Mouse (Mus musculus) lung, postnatal 10 days (tissue): Measurements from ENCODE around the gene Focad.
A peak's percentile ranks its signal among the peaks of the same experiment; 100 is the strongest.
"Not testable (repeated sequence)": the region's sequence is repeated elsewhere in the genome, so short reads cannot be mapped to it uniquely, and the experiment has no call there.

Experiments
- DNase-seq: peaks from one replicate; pipeline ENCODE4 v3.0.0; 2021

Gene Focad

DNA sequence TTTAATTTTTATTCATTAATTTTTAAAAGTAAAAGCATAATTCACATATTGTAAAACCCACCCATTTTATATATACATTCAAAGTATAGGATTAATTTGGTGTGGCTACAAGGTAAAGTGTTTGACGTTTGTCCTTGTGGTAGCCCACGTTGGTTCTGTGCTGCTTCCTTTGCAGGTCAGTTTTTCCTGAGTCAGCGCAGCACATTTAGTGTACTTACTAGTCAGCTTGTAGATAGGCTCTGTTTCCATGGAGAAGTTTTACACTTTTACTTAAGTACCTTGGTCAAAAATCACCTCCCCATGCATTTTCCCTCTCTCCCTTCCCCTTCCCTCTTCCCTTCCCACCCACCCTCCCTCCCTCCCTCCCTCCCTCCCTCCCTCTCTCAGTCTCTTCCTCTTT, 220.5 kb downstream of the Focad start:
- DNase-seq = no peak

DNA sequence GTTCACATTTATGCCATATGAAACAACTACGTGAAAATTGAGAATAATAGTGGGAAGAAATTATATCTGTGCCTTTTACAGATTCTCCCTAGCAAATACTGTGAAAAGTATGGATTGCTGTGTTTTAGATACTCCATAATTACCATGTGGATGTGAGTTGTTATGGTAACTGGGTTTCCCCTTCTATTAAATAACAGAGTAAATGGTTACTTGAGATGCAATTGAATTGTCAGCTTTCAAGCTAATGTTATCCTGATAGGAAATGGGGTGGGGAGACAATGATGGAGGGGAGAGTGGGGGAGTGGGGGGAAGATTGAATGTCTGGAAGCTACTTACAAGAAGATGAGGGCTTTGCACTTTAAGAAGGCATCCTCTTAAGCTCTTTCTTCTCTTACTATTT, 225.6 kb downstream of the Focad start:
- no peak for DNase-seq

DNA sequence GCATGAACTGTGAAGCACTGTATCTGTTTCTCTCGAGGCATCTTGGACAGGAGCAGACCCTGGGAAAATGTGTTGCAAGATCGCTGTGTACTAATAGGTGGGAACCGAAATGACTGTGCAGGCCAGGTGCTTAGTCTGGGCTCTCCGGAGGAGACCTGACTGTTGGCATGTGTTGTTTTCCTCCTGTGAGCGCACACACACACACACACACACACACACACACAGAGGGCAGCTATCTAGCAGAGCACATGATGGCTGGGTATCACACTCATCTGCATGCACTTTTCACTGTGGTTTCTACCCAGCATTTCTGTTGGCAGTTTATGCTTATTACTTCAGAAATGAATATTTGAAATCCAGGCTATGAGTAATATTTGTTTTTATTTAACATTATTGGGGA, 231.0 kb downstream of the Focad start:
- DNase-seq = no peak

DNA sequence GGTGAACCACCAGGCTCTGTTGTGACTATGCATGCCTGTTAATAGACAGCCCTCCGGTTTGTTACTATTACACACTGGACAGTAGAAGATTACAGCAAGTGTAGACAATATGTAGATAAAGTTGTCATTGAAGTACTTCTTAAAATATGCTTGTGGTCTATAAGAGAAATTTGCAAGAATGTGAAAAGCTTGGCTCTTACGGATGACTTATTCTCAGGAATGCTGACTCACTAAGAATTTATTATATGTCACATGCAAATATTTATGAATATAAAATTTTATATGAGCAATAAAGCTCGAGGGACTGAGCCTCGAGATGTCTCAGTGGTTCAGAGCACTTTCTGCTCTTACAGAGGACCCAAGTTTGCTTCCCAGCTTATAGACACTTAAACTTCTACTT, 240.1 kb downstream of the Focad start:
- no peak for DNase-seq

DNA sequence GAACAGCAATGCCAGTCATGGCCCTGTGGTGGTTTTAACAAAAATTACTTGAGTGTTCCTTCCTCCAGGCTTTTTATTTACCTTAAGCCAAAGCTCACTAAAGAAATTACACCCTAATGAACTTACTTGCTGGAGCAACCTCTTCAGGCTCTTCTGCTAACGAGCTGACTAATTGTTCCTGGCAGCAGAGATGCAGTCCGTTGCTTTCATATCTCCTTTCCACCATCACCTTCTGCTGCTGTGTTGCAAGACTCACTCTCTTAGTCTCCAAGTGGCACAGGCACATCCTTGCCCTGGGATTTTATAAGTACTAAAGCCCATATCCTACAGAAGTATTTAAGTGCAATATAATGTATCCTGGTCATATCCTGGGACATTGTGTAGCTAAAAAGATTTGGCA, 242.3 kb downstream of the Focad start:
- no peak for DNase-seq

DNA sequence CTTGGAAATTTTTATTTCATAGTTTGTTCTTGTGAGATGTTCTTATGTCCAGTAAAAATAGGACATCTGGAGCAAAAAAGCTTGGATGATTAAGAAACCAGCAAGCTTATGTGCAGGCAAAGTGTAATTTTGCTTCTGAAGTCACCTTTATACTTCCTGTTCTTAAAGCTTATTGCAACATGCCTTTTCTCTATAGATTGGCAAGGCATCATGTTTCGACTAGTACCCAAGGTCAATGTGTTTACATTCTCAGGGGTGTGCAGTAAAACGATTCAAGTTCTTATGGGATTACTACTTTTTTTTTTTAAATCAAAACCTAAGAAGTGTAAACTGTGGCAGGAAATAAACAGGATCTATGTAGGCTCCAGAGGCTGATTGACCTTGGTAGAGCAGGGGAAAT, 242.9 kb downstream of the Focad start:
- DNase-seq = no peak

DNA sequence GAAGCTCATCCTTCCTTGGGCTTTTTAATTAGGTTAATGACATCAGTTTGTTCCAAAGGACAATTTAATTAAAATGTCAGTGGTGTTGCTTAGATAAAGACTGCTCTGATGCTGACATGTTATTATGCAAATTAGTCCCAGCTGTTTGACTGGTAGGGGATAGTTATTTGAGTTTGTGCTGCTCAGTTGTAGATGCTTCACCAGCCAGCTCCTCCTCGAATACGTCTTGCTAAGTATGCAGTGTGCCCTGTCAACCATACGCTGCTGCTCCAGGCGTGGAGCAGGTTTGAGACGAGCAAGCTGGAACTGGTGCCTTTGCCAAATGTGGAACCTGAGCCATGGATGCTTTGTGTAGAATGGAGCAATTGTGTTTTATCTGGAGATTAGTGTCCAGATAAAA, 243.7 kb downstream of the Focad start:
- no peak for DNase-seq

DNA sequence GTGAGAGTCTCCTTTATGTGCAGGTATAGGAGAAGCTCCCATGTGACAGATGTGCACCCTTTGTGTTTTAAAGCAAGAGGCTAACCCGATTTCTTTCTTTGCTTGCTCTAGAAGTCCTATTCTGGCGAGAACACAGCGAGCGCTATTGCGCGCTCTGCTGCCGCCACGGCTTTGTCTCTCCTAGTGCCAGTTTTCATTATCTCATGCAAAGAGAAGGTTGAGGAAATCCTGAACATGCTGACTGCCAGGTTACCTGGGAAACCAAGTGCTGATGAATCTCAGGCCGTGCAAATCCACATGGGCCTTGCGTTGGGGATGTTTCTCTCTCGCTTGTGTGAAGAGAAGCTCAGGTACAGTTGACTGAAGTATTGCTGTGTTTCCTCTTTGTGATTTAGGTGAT, 250.0 kb downstream of the Focad start:
- no peak for DNase-seq

DNA sequence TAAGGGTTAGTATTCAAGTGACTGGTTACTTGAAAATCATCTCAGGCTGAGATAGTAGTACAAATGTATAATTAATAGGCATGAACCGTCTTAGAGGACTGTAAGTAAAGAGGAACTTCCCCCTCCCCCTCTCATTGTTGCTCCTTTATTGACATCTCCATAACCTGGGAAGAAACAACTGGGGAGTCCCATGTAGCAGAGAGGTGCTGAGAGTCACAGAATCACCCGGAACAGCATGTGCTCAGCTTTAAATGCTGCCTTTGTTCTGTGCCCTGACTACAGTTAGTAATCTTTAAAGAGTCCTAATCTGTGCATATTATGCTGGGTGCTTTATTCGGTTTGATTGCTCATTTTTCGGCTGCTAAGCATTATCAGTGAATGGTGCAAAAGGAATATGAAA, 250.6 kb downstream of the Focad start:
- no peak for DNase-seq

DNA sequence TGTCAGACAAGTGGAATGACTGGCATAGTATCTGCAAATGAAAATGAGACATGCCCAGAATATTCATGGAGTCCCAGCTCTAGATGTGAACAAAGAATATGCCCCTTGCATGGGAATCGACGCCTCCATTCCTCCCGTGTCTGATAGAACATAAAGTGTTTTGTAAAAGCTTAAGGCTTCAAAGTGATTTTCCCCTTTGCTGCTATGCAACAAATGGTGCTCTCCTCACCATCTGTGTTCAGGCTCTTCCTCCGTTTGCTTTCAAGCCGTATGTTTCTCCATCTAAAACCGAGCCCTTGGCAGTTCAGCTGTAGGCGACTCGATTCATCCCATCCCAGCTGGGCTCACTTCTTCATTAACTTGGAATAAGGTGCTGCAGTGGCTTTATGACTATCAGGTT, 251.5 kb downstream of the Focad start:
- DNase-seq = no peak

DNA sequence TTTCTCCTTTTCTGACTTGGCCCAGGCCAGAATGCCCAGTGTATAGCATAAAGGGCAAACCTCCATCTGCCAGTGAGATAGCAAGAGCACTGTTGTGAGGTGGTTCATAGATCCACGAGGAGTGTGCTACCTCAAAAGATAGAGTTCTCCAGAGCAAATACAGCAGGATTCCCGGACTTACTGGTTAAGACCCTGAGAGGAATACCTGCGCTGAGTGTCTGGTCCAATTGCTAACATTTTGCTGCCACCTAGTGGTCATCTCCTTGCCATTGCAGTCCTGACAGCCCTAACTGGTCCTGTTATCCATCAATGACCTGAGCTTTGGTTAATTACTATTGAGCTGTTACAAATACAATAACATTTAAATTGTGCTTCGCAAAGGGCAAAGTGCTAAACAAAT, 256.5 kb downstream of the Focad start:
- DNase-seq = peak; percentile 76

DNA sequence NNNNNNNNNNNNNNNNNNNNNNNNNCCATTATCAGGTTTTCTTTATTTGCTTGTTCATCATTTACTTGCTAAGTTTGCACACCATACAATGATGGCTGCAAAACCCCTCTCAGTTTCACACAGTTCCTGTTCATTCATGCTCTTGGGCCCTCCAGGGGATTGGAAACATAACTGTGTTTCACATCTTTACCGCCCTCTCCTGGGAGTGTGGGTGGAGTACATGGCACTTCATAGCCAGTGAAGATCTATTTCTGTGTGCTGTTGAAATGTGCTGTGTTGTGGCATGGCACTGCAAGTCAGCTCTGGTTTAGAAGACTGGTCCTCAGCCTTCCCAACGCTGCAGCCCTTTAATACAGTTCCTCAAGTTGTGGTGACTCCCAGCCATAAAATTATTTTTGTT, 262.2 kb downstream of the Focad start:
- DNase-seq = peak; percentile 48

DNA sequence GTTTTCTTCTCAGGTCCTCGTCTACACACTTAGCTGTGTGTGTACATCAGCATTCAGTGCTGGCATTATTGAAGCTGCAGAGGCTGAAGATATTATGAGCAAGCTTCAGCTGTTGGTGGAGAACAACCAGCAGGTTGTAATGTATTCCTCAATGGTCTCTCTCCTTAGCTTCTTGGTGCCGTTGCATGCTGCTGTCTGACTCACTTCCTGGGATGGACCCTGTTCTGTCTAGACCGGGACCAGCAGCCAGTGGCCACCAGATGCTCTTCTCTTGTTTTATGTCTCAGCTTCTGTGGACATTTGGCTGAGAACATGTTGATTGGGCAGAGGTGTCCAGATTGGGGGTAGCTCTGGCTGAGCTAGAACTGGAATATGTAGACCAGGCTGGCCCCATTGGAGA, 263.0 kb downstream of the Focad start:
- no peak for DNase-seq

DNA sequence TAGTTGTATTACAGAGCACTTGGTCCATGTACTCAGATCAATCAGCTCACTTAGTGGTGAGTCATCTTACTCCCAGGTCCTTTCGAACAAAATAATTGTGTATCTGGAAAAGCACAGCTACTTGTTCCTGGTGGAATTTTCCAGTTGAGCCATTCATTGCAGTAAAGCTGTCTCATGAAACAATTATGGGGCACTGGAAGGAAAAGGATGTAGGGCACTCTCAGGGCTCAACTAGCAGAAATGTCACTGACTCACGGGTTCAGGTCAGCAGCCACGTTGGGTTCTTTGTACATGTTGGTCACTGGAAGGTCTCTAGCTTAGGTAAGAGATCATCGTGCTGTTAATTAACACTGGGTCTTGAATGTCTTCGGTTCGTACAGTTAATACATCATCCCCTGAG, 275.5 kb downstream of the Focad start:
- no peak for DNase-seq

DNA sequence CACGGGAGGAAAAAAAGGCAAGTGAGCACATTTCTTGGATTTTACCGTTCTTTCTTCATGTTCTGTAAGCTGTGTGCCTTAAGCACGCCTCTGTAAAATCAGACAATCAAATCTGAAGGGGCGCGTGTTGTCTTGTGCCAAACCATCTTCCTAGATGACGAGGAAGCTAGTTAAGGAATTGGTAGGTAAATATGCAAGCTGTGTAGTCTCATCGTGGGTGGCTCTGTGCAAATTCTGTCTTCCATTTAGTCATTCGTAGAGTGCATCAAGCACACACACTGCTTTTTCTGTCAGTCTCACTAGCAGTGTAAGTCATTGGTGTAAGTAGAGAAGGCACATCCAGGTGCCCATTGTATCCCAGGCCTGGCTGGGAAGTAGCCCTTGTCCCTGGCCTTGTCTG, 276.4 kb downstream of the Focad start:
- no peak for DNase-seq

DNA sequence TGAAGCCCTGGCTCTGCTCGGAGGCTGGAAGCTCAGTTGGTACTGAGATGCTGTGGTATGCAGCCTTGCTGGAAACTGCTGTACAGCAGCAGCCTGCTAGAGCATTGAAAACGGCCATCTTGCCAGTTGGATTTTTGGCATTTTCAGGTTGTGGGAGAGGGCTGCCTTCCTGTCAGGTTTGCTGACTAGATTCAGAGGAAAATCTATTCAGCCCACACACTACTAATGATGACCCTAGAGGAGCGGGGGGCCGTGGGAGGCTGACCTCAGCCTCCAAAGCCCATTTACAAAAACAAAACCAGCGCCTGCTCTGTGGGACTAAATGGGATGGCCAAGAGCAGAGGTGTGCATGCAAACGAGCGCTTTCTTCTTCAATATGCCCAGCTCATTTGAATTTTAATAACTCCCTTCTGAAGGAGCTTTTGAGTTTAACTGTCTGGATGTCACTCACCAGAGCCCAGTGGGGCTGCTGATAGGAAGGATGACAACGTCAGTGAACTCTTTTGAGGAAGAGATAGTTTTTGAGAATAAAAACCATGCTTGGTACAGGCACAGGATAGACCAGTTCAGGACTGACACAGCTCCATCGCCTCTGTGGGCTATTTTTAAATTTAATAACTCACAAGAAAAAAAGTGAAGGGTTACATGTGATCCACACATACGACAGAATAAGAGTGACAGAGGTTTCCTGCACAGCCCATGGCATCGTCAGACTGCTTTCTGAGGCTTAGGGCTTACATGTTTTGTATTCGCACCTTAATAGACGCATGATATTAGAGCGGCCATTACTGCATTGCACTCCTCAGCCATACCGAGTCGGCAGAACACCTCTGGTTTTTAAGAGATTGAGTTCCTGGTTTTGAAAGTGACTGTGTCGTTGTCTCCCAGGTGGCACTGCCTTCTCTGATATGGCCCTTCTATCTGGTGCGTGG, 278.1 kb downstream of the Focad start:
- DNase-seq = no peak

DNA sequence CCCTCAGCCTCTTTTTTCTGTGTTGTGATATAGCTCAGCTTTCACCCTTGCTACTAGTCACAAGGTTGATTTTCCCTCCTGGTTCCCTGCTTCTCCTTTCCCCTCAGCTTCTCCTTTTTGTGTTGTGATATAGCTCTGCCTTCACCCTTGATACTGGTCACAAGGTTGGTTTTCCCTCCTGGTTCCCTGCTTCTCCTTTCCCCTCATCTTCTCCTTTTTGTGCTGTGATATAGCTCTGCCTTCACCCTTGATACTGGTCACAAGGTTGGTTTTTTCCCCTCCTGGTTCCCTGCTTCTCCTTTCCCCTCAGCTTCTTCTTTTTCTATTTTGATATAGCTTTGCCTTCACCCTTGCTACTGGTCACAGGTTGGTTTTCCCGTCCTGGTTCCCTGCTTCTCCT, 295.6 kb downstream of the Focad start:
- no peak for DNase-seq

DNA sequence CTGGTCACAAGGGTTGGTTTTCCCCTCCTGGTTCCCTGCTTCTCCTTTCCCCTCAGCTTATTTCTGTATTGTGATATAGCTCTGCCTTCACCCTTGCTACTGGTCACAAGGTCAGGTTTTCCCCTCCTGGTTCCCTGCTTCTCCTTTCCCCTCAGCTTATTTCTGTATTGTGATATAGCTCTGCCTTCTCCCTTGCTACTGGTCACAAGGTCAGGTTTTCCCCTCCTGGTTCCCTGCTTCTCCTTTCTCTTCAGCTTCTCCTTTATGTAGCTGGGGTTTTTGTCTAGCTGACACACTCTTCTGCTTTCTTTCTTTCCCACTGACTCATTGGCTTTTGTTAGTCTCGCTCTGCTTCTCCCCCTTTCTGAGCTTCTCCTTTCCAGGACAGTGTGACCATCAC, 296.2 kb downstream of the Focad start:
- not testable (repeated sequence) for DNase-seq

DNA sequence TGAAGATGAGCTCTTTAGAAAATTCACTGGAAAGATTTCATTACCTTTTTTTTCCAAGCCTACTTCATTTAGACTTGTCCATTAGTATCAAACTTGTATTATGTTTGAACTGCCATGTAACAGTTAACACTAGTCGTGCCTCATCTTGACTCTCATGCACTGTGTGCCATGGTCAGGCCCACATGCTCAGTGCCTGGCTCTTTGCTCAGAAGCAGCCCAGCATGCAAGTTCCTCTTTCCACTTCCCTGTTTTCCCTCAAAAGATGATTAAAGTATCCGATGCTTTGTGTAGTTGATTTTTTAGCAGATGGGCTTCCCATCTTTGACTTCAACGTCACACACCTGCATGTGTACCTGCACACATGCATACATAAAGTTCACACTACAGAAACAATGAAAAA, 301.3 kb downstream of the Focad start:
- DNase-seq = no peak

DNA sequence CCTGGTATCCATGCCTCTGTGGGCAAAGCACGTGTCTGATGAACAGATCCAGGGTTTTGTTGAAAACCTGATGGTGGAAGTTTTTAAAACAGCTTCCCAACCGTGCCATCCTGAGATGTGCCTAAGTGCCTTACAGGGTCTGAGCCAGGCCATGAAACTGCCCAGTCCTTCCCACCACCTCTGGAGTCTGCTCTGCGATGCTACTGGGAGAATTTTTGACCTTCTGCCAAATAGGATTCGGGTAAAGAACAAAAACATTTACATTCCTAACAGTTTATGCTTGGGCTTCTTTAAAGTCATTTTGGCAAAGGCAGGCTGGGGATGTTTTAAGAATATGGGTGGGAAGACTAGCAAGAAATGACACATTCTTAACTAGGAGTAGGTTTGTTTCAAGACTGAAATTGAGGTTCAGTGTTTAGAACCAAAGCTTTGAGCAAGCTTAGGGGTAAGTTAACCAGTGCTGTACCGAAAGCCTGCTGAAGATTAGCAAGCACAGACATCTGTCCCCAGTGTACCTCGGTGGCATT, 302.6 kb downstream of the Focad start:
- peak; percentile 12 for DNase-seq

DNA sequence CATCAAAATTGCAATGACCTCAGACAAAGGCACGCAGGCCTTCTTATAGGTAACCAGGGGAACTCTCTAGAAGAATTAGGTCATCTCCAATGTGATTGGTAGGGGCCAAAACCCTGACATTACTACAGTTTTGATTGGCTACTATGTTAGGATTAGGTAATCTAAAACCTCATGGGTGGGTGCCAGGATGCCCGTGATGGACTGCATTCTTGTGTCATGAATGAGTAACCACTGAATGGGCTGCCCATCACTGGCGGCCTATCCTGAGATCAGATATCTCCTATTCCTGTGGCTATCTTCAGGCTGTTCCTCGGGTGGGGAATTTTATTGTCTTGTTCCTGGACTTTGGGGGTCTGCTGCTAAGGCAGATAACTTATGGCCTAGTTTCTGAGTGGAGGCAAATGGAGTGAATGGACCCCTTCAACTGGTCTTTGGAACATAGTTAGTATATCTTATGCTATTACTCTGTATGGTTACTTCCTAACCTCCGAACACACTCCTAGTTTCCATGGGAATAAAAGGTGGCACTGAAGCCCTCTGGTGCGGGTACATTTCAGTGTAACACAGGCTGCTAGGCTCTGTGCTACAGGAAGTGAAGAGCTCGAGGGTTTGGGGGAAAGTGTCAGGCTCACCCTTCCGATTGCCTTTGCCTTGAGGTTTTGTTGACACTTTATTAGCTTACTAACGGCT, 306.0 kb downstream of the Focad start:
- DNase-seq = no peak

DNA sequence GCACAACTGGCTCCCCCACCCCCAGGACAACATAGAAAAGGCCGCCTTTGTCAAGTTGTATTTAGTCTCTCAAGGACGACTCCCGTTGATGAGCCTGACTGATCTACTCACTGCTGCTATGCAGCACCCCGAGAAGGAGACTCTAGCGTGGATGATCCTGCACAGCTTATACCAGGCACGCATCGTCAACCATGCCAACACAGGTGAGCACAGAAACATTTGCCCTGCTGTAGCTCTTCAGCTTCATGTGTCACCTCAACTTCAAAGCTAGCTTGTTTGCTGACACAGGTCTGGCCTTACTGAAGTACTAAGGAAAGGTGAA, 306.5 kb downstream of the Focad start:
- no peak for DNase-seq

DNA sequence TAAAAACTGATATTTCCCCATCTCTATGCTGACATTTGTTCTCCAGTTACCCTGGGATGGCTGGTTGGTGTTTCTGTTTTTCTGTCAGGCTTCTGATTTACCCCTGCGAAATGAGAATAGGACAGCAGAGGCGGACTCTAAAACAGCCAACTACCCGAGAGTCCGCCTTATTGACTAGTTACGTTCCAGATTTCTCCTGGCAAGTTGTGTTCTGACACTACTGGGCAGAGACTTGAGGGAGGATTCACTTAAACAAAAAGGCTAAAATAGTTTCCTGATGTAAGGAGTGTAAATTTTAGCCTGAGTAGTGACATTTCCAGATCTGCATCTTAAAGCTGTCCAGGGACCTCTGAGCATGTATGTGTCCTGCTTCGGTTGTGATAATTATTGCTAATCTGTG, 308.5 kb downstream of the Focad start:
- DNase-seq = no peak

DNA sequence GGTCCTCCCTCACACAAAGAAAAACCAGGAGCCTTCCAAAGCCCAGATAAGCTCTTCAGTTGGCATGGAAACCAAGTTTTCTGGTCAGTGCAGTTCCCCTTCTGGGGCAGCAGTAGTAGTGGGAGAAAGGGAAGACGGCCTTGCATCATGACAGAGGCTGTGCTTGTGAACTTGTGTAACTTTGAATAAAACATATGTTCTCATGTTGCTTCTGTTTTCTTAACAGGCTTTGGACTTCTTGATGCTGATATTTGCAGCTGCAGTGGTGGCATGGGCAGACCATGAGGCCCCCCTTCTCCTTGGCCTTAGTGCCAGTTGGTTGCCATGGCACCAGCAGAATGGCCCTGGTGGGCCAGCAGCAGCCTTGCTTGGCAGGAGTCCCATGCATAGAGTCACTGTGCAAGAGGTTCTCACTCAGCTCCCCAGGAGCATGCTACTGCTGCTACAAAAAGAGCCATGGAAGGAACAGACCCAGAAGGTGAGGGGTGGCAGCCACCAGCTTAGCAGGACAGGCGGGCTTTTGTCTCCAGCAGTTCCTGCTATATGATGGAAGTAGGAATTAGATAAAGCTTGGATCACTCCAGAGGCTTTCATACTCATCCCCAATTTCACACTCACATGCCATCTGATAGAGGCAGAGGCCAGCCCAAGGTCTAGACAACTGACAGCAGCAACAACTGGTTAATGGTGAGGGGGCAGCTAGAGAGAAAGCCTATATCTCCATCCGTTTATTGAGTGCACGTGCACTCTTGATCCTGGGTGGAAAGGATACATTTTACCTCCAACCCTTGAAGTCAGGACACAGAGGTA, 312.7 kb downstream of the Focad start:
- DNase-seq = peak; percentile 37
